Mouse (Mus musculus): ENCODE results near the gene Apip.

The Apip gene

GRCm38 (mm10) chr2:103106172-103106571 lies 32.7 kb downstream of the Apip start:
- DNase-seq: no peak

- no peak for DNase-seq
These were observed 38.2 kb downstream of the Apip start for GRCm38 (mm10) chr2:103111669-103112068.

- no peak for DNase-seq
These were observed 43.7 kb downstream of the Apip start for GRCm38 (mm10) chr2:103117212-103117611.

GRCm38 (mm10) chr2:103118324-103119196 lies 45.1 kb downstream of the Apip start:
- no peak for DNase-seq

- DNase-seq: peak; percentile 52
These were observed 45.9 kb downstream of the Apip start for GRCm38 (mm10) chr2:103119197-103119854.

- DNase-seq: no peak
These were observed 56.2 kb downstream of the Apip start for GRCm38 (mm10) chr2:103129676-103130075.

- peak; percentile 17 for DNase-seq
These were observed 57.7 kb downstream of the Apip start for GRCm38 (mm10) chr2:103131145-103131544.

- DNase-seq: peak; percentile 63
These were observed 65.2 kb downstream of the Apip start for GRCm38 (mm10) chr2:103138529-103139265.
